Mouse (Mus musculus) liver, embryonic 12.5 days (tissue): ENCODE data around the gene Zfp334. TPM values are rescaled to one million over a fixed set of nuclear protein-coding genes. Genes with fewer than 3 reads are reported as not detected.

Experiments
- ATAC-seq: fragments of 200-750 bp; cut with Nextera tagmentation; 2 replicates; pipeline ENCODE4 v1.8.0; 2017; ENCODE audit warnings: moderate number of reproducible peaks, mild to moderate bottlenecking, moderate library complexity
- H3K27ac ChIP-seq: fragments of 300-500 bp; sonication (generic); 2 replicates; pipeline ENCODE4 v1.5.1; 2016; ENCODE audit warnings: mild to moderate bottlenecking
- H3K27me3 ChIP-seq: fragments of 300-500 bp; sonication (generic); replicated peaks from 2 replicates; pipeline ENCODE4 v1.6.1; 2016; ENCODE audit warnings: mild to moderate bottlenecking, moderate library complexity
- H3K36me3 ChIP-seq: fragments of 300-500 bp; sonication (generic); 2 replicates; pipeline ENCODE4 v1.6.1; 2016; ENCODE audit warnings: mild to moderate bottlenecking, moderate library complexity
- H3K4me1 ChIP-seq: fragments of 300-500 bp; sonication (generic); 2 replicates; pipeline ENCODE4 v1.6.1; 2016
- H3K4me2 ChIP-seq: fragments of 300-500 bp; sonication (generic); 2 replicates; pipeline ENCODE4 v1.6.1; 2016; ENCODE audit warnings: mild to moderate bottlenecking, moderate library complexity
- H3K4me3 ChIP-seq: fragments of 300-500 bp; sonication (generic); 2 replicates; pipeline ENCODE4 v1.5.1; 2016; ENCODE audit warnings: mild to moderate bottlenecking, moderate library complexity
- H3K9ac ChIP-seq: fragments of 300-500 bp; sonication (generic); 2 replicates; pipeline ENCODE4 v1.6.1; 2016; ENCODE audit warnings: mild to moderate bottlenecking, moderate library complexity
- H3K9me3 ChIP-seq: fragments of 300-500 bp; sonication (generic); replicated peaks from 2 replicates; pipeline ENCODE4 v1.6.1; 2016; ENCODE audit warnings: mild to moderate bottlenecking, moderate library complexity
- WGBS: fragments of 180-500 bp; shearing (Covaris S2); methylation state at CpG from one replicate; pipeline ENCODE4 v1.1.7; 2016; ENCODE audit not compliant: insufficient replicate concordance; 5-methylcytosine and 5-hydroxymethylcytosine counted together
- polyA plus RNA-seq: library from polyadenylated mRNA; unstranded; fragments of >200 nt; fragmentation: Nextera tagmentation; extraction: Ambion mirVana; gene quantifications from 2 replicates; pipeline ENCODE4 v1.2.1, GENCODE M21; 2016

The Zfp334 gene
- polyA plus RNA-seq: 2.5 and 2.7 TPM in 2 replicates

DNA sequence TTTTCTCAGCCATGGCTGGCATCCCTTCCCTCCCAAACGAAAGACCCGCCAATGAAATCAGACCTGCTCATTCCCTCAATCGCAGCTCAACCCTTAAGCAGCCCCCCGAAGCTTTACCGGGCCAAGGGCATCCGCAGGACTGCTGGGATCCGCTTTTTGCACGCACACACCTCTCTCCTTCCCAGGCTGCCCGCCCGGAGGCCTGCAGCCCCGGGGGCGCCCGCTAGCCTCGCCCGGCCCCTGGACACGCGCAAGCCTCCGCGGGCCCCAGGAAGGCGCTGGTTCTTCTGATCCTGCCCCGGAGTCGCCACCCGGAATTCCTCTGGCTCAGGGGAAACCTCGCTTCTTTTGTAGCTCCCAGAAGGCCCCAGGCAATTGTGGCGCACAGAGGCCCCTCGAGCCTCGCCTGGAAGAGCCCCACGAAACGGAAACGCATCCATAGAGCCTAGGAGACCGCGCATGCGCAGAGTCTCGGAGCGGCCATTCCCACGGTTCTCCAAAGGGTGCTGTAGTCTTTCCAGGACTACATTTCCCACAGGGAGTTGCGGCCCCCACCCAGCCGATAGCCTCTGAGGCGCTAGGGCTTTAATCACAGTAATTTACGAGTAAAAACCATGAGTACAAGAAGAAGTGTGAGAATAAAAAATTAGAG lies at the start of gene Zfp334:
Gene Zfp334 (minus strand): TSS at position 416 of the 652 bp plus-strand sequence.
- Histone ChIP-seq H3K9me3 (no peaks in the 10 kb centered on the region), H3K27me3 (peaks cover 14% of the 10 kb centered on the region), H3K27ac (peak within 1 kb of the TSS; percentile 56), H3K36me3 (peaks cover 32% of the 10 kb centered on the region), H3K4me1 (no peaks in the 10 kb centered on the region), H3K4me3 (peak within 1 kb of the TSS; percentile 56), H3K4me2 (peak within 1 kb of the TSS; percentile 64), H3K9ac (peak within 1 kb of the TSS; percentile 65)
- peak; percentile 53; the same call in 1 of the 2 replicates for ATAC-seq
- under 1% methylated on average over 40 of the region's 40 CpGs for WGBS

DNA sequence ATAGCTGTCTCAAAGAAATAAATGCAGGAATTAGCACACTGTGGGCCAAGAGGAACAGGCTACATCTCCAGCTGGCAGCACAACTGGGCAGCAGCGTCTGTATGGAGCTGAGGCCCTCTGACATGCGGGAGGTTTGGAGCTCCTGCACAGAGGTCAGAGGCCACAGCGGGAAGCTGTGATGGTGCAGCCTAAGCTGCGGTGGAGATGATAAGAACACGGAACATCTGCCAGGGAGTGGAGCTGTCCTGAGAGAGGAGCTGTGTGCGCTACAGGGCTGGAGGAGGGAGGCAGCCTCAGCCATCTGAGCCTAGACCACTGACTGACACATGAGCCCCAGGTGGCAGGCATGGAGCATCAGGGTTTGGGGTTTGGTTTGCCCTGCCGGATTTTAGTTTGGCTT lies 40.6 kb upstream of the Zfp334 start:
- no peak for ATAC-seq
- Histone ChIP-seq H3K27me3 (no peaks in the 10 kb centered on the region; the same call in 1 of the 2 replicates), H3K4me1 (no peaks in the 10 kb centered on the region), H3K9ac (no peak overlapping the region), H3K4me2 (no peak overlapping the region), H3K27ac (no peak overlapping the region), H3K4me3 (no peak overlapping the region), H3K9me3 (no peaks in the 10 kb centered on the region), H3K36me3 (no peaks in the 10 kb centered on the region)
- 23% methylated on average over 7 of the region's 7 CpGs for WGBS

DNA sequence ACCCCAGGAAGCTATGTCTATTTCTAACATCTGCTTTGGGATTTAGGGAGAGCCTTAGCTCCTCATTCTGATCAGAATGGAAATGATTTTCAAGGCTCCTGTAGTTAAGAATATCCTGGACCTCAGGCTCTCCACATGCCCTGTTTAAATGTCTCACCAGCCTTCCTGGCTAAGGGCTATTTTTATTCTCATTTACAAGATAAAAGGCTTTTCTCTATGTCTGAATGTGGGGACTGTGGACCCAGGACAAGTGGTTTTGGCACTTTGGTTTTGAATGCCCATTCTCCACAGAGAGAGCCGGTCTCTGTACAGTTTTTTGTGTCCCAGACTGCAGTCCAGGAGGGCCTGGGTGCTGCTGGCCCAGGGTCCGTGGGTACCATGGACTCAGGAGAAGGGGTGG lies 32.1 kb upstream of the Zfp334 start:
- H3K4me1 ChIP-seq: peaks cover 21% of the 10 kb centered on the region
- no peaks in the 10 kb centered on the region for H3K27me3 ChIP-seq
- no peak overlapping the region for H3K4me3 ChIP-seq
- H3K9me3 ChIP-seq: no peaks in the 10 kb centered on the region
- no peak overlapping the region for H3K9ac ChIP-seq
- no peak for ATAC-seq
- H3K4me2 ChIP-seq: no peak overlapping the region
- no peak overlapping the region for H3K27ac ChIP-seq
- WGBS: 53% methylated on average over 2 of the region's 2 CpGs
- no peaks in the 10 kb centered on the region for H3K36me3 ChIP-seq

DNA sequence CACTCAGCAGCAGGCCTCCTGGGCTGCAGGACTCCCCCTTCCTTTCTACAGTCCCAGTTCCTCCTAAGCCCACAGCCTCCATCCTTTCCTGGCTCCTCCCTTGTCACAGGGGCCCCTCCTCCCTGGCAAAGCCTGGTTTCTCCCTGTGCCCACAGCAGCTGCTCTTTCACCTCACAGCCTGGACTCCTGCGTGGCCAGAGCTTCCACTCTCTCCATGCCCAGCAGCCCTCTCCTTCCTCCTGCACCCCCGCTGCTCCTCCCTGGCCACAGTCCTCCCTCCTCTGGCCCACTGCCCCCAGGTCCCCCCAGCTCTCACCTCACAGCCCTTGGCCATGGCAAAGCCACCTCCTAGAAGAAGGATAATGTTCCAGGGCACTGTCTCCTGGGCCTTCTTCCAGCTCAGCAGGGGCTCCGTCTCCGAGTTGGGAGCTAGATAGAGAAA lies 31.6 kb upstream of the Zfp334 start:
- H3K4me2 ChIP-seq: no peak overlapping the region
- no peaks in the 10 kb centered on the region for H3K27me3 ChIP-seq
- H3K4me1 ChIP-seq: peaks cover 26% of the 10 kb centered on the region
- 60% methylated on average over 4 of the region's 4 CpGs for WGBS
- H3K27ac ChIP-seq: no peak overlapping the region
- H3K36me3 ChIP-seq: no peaks in the 10 kb centered on the region
- no peak for ATAC-seq
- H3K4me3 ChIP-seq: no peak overlapping the region
- 0 out of 2 replicates have a peak overlapping the region, but pooled peaks have one; percentile 2 for H3K9ac ChIP-seq
- no peaks in the 10 kb centered on the region for H3K9me3 ChIP-seq

DNA sequence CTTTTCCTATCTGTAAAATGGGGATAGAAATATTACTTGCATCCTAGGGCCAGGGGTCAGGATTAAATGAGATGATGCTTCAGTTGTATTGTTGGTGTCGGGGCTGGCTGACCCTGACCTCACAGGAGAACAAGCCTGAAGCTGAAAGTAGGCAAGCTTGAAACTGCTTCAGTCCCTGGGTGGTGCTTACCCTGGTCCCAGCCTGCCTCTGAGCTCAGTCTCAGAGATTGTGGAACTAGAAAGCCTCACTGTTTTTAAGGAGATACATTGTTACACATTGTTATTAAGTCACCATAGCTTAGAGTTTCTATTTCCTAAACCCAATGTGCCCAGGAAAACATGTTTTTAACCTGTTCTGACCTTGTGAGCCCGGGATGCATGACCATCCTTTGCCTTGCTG lies 30.5 kb upstream of the Zfp334 start:
- Histone ChIP-seq H3K9me3 (no peaks in the 10 kb centered on the region), H3K4me3 (no peak overlapping the region), H3K27ac (no peak overlapping the region), H3K27me3 (no peaks in the 10 kb centered on the region), H3K36me3 (no peaks in the 10 kb centered on the region), H3K4me1 (peaks cover 34% of the 10 kb centered on the region), H3K4me2 (no peak overlapping the region), H3K9ac (no peak overlapping the region)
- 57% methylated on average over 2 of the region's 2 CpGs for WGBS
- no peak for ATAC-seq

DNA sequence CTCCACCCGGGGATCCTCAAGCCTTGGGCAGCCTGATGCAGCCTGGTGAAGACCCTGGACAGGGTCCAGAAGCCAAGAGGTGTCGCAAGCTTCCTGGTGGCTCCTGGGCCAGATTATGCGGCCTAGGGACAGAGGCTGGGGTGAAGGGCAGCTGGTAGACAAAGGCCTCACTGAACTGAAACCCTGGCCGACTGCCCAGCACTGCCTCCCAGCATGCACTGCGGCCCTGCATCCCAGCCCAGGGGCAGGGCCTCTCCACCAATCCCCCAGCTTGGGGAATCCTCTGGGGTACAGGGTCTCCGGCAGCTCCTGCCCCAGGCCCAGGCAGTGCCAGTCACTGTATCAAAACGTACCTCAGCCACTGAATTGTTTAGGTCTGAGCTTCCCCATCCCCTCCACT lies 29.2 kb upstream of the Zfp334 start:
- Histone ChIP-seq H3K36me3 (no peaks in the 10 kb centered on the region), H3K4me3 (no peak overlapping the region), H3K27me3 (no peaks in the 10 kb centered on the region), H3K4me2 (no peak overlapping the region), H3K9me3 (no peaks in the 10 kb centered on the region), H3K4me1 (peaks cover 34% of the 10 kb centered on the region), H3K9ac (no peak overlapping the region), H3K27ac (no peak overlapping the region)
- ATAC-seq: peak; percentile 22; the same call in 1 of the 2 replicates
- WGBS: 66% methylated on average over 7 of the region's 7 CpGs

DNA sequence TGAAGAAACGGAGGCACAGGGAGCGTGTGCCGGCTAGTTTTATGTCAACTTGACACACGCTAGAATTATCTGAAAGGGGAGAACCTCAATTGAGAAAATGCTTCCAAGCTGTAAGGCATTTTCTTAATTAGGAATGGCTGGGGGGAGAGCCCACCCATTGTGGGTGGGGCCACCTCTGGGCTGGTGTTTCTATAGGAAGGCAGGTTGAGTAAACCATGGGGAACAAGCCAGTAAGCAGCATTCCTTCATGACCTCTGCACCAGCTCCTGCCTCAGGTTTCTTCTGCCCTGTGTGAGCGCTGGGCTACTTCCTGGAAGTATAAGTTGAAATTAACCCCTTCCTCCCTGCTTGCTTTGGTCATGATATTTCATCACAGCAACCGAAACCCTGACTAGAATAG lies 27.7 kb upstream of the Zfp334 start:
- no peak overlapping the region for H3K4me3 ChIP-seq
- H3K9ac ChIP-seq: no peak overlapping the region
- no peak for ATAC-seq
- H3K4me1 ChIP-seq: peaks cover 34% of the 10 kb centered on the region
- no peaks in the 10 kb centered on the region for H3K36me3 ChIP-seq
- H3K9me3 ChIP-seq: no peaks in the 10 kb centered on the region
- no peak overlapping the region for H3K4me2 ChIP-seq
- no peak overlapping the region; the same call in 1 of the 2 replicates for H3K27ac ChIP-seq
- H3K27me3 ChIP-seq: no peaks in the 10 kb centered on the region
- WGBS: 58% methylated on average over 6 of the region's 6 CpGs

DNA sequence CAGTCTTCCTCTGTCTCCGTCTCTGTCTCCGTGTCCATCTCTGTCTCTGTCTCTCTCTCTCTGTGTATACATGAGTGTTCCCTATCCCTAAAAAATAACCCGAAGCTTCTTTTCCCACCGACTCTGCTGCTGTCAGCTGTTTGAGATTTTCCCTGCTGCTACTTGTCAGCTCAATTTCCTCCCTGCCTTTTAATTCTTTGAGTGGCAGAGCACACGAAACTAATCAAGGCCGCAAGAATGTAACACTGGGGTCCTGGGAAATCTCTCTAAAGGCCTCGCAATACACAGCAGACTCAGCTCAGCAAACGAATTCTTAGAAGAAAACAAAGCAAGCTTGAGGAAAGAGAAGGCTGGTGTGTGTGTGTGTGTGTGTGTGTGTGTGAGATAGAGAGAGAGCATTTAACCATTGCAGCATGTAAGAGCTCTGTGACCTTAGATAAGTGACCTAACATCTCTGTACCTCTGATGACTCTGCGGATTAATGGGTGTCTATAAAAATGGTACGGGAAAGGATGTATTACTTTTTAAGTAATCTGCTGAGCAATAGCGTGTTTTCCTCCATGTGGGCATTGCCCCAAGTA lies 27.2 kb upstream of the Zfp334 start:
- H3K4me1 ChIP-seq: peaks cover 34% of the 10 kb centered on the region
- H3K27ac ChIP-seq: peak overlapping the region; percentile 36; the same call in 1 of the 2 replicates
- no peak overlapping the region for H3K4me3 ChIP-seq
- H3K36me3 ChIP-seq: no peaks in the 10 kb centered on the region
- no peaks in the 10 kb centered on the region for H3K9me3 ChIP-seq
- H3K4me2 ChIP-seq: no peak overlapping the region
- H3K9ac ChIP-seq: no peak overlapping the region
- ATAC-seq: peak; percentile 55
- no peaks in the 10 kb centered on the region for H3K27me3 ChIP-seq
- WGBS: 35% methylated on average over 11 of the region's 11 CpGs

DNA sequence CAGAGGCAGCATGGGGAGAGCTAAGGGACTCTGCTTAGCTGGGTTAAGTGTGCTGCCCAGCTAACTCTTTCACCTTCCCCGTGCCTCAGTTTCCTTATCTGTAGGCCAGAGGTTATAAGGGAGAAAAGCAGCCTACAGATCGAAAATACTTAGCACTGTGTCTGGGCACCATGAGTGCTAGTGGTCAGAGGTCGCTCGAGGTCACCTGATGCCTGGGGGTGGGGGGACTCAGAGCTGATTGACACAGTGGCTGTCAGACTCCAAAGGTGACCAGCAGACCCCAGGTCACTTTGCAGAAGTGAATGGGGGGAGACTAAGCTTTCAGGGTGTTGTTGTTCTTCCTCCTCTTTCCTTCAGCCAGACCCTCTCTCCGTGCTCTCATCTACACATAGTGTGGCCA lies 26.3 kb upstream of the Zfp334 start:
- Histone ChIP-seq H3K9me3 (no peaks in the 10 kb centered on the region), H3K4me3 (no peak overlapping the region), H3K4me1 (peaks cover 34% of the 10 kb centered on the region), H3K27me3 (no peaks in the 10 kb centered on the region), H3K9ac (no peak overlapping the region), H3K36me3 (no peaks in the 10 kb centered on the region), H3K27ac (peak overlapping the region; percentile 36; the same call in 1 of the 2 replicates), H3K4me2 (no peak overlapping the region)
- 50% methylated on average over 5 of the region's 5 CpGs for WGBS
- ATAC-seq: no peak

DNA sequence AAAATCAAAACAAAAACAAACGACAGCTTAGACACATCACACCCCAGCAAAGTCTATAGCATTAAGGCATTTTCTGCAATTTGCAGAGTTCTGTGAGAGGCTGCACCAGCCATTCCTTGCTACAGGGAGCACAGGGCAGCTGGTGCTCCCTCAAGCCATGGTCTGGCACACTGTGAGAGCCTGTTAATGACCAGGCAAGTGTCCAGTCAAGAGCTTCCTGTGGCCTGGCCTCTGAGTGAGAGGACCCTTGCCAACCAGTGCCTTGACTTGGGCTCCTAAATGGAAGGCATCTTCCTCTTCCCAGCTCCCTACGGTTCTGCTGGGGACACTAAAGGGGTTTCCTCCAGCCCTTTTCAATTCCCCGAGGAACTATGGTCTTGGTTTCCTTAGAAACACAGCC lies 25.8 kb upstream of the Zfp334 start:
- Histone ChIP-seq H3K4me3 (no peak overlapping the region), H3K4me1 (peaks cover 34% of the 10 kb centered on the region), H3K27me3 (no peaks in the 10 kb centered on the region), H3K27ac (no peak overlapping the region), H3K36me3 (no peaks in the 10 kb centered on the region), H3K4me2 (no peak overlapping the region), H3K9me3 (no peaks in the 10 kb centered on the region), H3K9ac (no peak overlapping the region)
- 52% methylated on average over 3 of the region's 3 CpGs for WGBS
- ATAC-seq: no peak

DNA sequence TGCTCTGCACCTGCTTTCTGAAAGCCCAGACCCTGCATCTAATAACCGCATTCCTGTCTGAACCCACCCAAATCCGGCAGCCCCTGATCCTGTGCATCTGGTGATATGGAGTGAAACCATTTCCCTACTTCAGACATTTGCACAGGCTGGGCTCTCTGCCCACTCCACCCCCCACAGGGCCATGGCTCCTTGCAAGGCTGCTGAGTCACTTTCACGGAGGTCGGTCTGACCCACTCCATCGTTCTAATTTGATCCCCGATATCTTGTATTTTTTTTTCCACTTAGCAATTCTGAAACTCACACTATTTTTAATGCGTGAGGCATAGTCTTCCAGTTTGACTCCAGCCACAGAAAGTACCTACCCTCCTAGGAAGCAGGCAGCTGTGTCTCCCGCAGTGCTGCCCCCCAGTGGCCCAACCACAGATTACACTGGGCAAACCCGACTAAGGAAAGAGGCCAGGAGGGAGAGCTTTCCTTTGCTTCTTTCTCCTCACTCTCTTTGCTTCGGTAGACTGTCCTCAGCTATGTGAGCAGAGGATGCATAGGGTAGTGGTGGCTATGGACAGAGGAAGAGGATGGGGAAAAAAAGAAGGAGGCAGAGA lies 19.7 kb upstream of the Zfp334 start:
- Histone ChIP-seq H3K9ac (no peak overlapping the region), H3K27ac (no peak overlapping the region), H3K9me3 (no peaks in the 10 kb centered on the region), H3K4me3 (no peak overlapping the region), H3K36me3 (no peaks in the 10 kb centered on the region), H3K4me2 (no peak overlapping the region), H3K4me1 (peaks cover 42% of the 10 kb centered on the region), H3K27me3 (peaks cover 4% of the 10 kb centered on the region; the same call in 1 of the 2 replicates)
- WGBS: 48% methylated on average over 10 of the region's 10 CpGs
- no peak for ATAC-seq

DNA sequence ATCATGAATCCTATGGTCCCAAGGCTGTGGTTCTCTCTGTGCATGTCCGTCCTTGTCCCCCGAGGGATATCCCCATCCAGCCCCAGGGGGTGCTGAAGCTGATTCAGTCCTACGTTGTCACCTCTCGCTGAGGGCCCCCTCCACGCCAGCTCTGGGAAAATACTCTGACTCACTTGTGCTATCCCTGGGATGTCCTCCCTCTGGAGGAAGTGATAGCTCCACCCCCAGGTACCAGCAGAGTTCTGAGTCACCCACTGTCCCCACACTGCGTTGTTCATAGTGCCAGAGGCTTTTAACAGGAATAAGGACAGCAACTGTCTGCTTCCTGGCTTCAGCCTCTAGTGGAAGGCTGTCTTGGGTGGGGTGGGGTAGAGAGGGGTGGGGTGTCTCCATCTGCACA lies 17.3 kb upstream of the Zfp334 start:
- Histone ChIP-seq H3K27me3 (peaks cover 4% of the 10 kb centered on the region; the same call in 1 of the 2 replicates), H3K36me3 (no peaks in the 10 kb centered on the region), H3K9ac (no peak overlapping the region), H3K4me3 (no peak overlapping the region), H3K9me3 (no peaks in the 10 kb centered on the region), H3K27ac (peak overlapping the region; percentile 76), H3K4me2 (no peak overlapping the region), H3K4me1 (peaks cover 50% of the 10 kb centered on the region)
- 14% methylated on average over 6 of the region's 6 CpGs for WGBS
- ATAC-seq: peak; percentile 19; the same call in 1 of the 2 replicates
